Mouse (Mus musculus): ENCODE measurements around the gene Olfr229. TPM values are rescaled to one million over a fixed set of nuclear protein-coding genes. Genes with fewer than 3 reads are reported as not detected.

Olfr229 gene
- not detected for polyA plus RNA-seq (2012; fragmentation: generic; extraction: Trizol)

DNA sequence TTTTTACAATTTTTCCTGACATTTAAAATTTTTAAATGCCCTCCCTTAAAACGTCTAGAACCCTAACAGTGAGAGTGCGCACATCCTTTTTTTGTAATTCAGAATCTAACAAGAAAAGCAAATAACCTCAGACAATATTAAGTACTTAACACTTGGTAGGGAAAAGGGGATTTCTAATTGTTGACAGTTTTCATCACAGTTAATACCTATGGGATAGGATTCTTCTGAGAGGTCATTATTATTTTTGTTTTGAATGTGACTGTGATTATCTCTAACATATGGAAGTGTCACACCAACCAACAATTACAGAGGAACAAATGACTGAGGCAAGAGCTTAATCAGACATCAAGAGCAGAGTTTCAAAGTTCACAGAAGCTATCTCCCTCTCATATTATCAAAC lies at the start of gene Olfr229:
Gene Olfr229 (plus strand): TSS at position 301 of the 400 bp plus-strand sequence.

DNA sequence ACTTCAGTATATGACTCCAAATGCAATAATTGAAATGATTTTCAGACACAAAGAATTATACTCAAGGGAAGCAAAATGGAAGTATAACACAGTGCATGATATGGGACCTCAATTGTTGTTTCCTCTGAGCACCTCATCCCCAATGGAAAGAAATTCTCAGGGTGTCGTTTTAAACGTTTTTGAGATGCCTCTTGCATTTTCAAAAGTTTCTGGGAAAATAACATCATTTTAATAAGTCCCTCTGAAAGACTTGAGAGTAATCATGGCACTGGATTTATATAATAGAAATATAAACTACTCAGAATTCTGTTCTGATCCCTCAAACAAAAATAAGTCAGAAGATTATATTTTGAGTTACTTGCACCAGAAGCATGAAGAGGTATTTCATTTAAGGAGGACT lies 41.0 kb upstream of the Olfr229 start, which contains the start of gene Olfr972:
Gene Olfr972 (plus strand): TSS at position 301 of the 400 bp plus-strand sequence.

DNA sequence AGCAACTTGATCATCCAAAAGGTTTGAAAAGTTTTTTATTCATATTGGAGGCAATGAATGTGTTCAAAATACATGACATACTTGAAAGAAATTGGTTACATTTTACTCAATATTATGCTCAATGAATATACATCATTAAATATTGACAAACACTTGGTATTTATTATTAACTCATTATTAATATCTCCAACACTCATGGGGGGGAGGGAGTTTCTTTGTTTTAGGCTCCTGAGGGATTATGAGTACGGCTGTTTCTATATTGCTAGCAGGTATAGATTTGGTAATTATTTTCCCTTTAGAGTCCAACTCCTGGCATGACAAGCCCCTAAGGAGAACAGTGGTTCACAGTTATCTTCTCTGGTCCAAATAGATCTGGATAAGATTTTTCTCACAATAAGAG lies 30.1 kb downstream of the Olfr229 start, which contains the start of gene Olfr974:
Gene Olfr974 (plus strand): TSS at position 301 of the 400 bp plus-strand sequence.

DNA sequence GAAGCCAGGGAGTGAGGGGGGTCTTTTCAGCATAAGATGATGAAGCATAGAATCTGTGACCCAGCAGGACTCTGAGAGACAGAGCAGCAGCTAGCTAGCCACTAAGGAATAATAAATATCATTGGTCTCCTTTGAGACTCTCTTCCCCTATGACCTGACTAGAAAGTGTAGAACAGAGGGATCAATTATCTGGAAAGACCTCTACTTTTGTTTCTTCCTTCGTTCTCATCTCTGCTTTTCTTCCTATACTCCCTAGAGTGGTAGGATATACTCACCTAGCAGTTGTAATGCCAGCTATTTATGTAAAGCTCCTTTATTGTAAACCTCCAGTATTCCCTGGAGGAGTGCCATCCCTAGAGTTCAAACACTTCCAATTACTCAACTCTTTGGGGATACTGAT lies 44.8 kb downstream of the Olfr229 start, which contains the start of gene Olfr975:
Gene Olfr975 (minus strand): TSS at position 101 of the 400 bp plus-strand sequence.

DNA sequence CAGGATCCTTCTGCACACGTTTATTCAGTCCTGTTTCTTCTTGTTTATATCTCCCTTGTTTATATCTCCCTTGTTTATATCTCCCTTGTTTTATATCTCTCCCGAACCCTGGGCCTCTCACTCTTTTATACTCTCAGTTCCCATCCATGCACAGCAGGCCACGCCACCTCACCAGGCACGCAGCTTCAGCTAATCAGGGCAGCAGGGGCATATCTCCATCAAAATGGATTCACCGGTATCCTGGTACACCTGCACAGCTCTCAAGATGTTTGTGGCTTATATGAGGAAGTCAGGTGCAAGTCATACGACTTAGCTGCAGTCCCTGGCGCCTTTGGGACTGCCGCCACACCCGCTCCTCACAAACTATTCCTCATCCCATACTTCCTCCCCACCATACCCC lies 53.9 kb downstream of the Olfr229 start, which contains the start of gene Olfr976:
Gene Olfr976 (minus strand): TSS at position 101 of the 400 bp plus-strand sequence.

Other genes starting within 250 kb of the Olfr229 start
- gene Olfr963, start 240.1 kb upstream of the Olfr229 start, polyA plus RNA-seq (2012; fragmentation: generic; extraction: Trizol) = not detected
- gene Olfr149, start 200.2 kb upstream of the Olfr229 start, polyA plus RNA-seq (2012; fragmentation: generic; extraction: Trizol) = not detected
- not detected for gene Olfr965, start 196.0 kb upstream of the Olfr229 start, polyA plus RNA-seq (2012; fragmentation: generic; extraction: Trizol)
- gene Olfr150, start 176.4 kb upstream of the Olfr229 start, polyA plus RNA-seq (2012; fragmentation: generic; extraction: Trizol) = not detected
- not detected for gene Olfr967, start 161.1 kb upstream of the Olfr229 start, polyA plus RNA-seq (2012; fragmentation: generic; extraction: Trizol)
- not detected for gene Olfr968, start 124.1 kb upstream of the Olfr229 start, polyA plus RNA-seq (2012; fragmentation: generic; extraction: Trizol)
- gene Olfr969, start 116.4 kb upstream of the Olfr229 start, polyA plus RNA-seq (2012; fragmentation: generic; extraction: Trizol) = not detected
- gene Olfr970, start 98.5 kb upstream of the Olfr229 start, polyA plus RNA-seq (2012; fragmentation: generic; extraction: Trizol) = not detected
- gene Olfr971, start 70.5 kb upstream of the Olfr229 start, polyA plus RNA-seq (2012; fragmentation: generic; extraction: Trizol) = not detected
- not detected for gene Olfr972, start 40.9 kb upstream of the Olfr229 start, polyA plus RNA-seq (2012; fragmentation: generic; extraction: Trizol)
- not detected for gene Olfr974, start 30.2 kb downstream of the Olfr229 start, polyA plus RNA-seq (2012; fragmentation: generic; extraction: Trizol)
- gene Olfr975, start 44.7 kb downstream of the Olfr229 start, polyA plus RNA-seq (2012; fragmentation: generic; extraction: Trizol) = not detected
- not detected for gene Olfr976, start 53.8 kb downstream of the Olfr229 start, polyA plus RNA-seq (2012; fragmentation: generic; extraction: Trizol)
- gene Olfr978, start 84.8 kb downstream of the Olfr229 start, polyA plus RNA-seq (2012; fragmentation: generic; extraction: Trizol) = not detected
- gene Olfr979, start 96.1 kb downstream of the Olfr229 start, polyA plus RNA-seq (2012; fragmentation: generic; extraction: Trizol) = not detected
- gene Olfr980, start 102.2 kb downstream of the Olfr229 start, polyA plus RNA-seq (2012; fragmentation: generic; extraction: Trizol) = not detected
- not detected for gene Olfr981, start 114.1 kb downstream of the Olfr229 start, polyA plus RNA-seq (2012; fragmentation: generic; extraction: Trizol)
- gene Olfr982, start 166.5 kb downstream of the Olfr229 start, polyA plus RNA-seq (2012; fragmentation: generic; extraction: Trizol) = not detected
- not detected for gene Olfr983, start 186.3 kb downstream of the Olfr229 start, polyA plus RNA-seq (2012; fragmentation: generic; extraction: Trizol)
- gene Olfr984, start 206.9 kb downstream of the Olfr229 start, polyA plus RNA-seq (2012; fragmentation: generic; extraction: Trizol) = not detected
- not detected for gene Olfr985, start 222.8 kb downstream of the Olfr229 start, polyA plus RNA-seq (2012; fragmentation: generic; extraction: Trizol)
- not detected for gene Tmem225, start 240.8 kb downstream of the Olfr229 start, polyA plus RNA-seq (2012; fragmentation: generic; extraction: Trizol)